Mouse (Mus musculus): ENCODE data around the gene Xlr3b. TPM values are rescaled to one million over a fixed set of nuclear protein-coding genes. Genes with fewer than 3 reads are reported as not detected.
"Not testable (repeated sequence)": the region's sequence is repeated elsewhere in the genome, so short reads cannot be mapped to it uniquely, and the experiment has no call there.

Xlr3b gene
- polyA plus RNA-seq (2015; fragmentation: Nextera tagmentation; extraction: Ambion mirVana), result 10.7 and 11.3 TPM in 2 replicates

GRCm38 (mm10) chrX:73191934-73192333 lies at the start of gene Xlr3b:
TSS of gene Xlr3b (plus strand) at chrX:73192207.
- not testable (repeated sequence) for H3K4me1 ChIP-seq; H3K9ac ChIP-seq; H3K27ac ChIP-seq; H3K4me3 ChIP-seq; H3K27me3 ChIP-seq; H3K4me2 ChIP-seq; ATAC-seq (ENCODE audit: insufficient number of reproducible peaks, insufficient read depth, low FRiP score, low TSS enrichment, low read depth); H3K9me3 ChIP-seq; H3K36me3 ChIP-seq
- 85% methylated on average over 9 of the region's 12 CpGs for WGBS

GRCm38 (mm10) chrX:73143218-73143618 lies 48.8 kb upstream of the Xlr3b start:
- not testable (repeated sequence) for H3K9ac ChIP-seq; H3K4me3 ChIP-seq; ATAC-seq (ENCODE audit: insufficient number of reproducible peaks, insufficient read depth, low FRiP score, low TSS enrichment, low read depth); H3K27ac ChIP-seq; H3K4me2 ChIP-seq; H3K4me1 ChIP-seq; H3K27me3 ChIP-seq; H3K9me3 ChIP-seq; H3K36me3 ChIP-seq
- WGBS, result no CpG with 5 or more reads among the region's 7 CpGs

- H3K27me3 ChIP-seq; H3K4me2 ChIP-seq; H3K4me1 ChIP-seq; H3K36me3 ChIP-seq; H3K27ac ChIP-seq; H3K9ac ChIP-seq; H3K9me3 ChIP-seq; H3K4me3 ChIP-seq; ATAC-seq (ENCODE audit: insufficient number of reproducible peaks, insufficient read depth, low FRiP score, low TSS enrichment, low read depth): not testable (repeated sequence)
- no CpG with 5 or more reads among the region's 20 CpGs for WGBS
Observed at GRCm38 (mm10) chrX:73148496-73148895, 43.5 kb upstream of the Xlr3b start, which contains the start of gene Xlr5b. TSS of gene Xlr5b (plus strand) at chrX:73148796.

GRCm38 (mm10) chrX:73149350-73149749 lies 42.7 kb upstream of the Xlr3b start, which contains the start of gene DXBay18:
TSS of gene DXBay18 (minus strand) at chrX:73149450.
- not testable (repeated sequence) for H3K36me3 ChIP-seq; H3K27me3 ChIP-seq; H3K4me3 ChIP-seq; H3K4me1 ChIP-seq; H3K4me2 ChIP-seq; H3K9me3 ChIP-seq; H3K27ac ChIP-seq; H3K9ac ChIP-seq; ATAC-seq (ENCODE audit: insufficient number of reproducible peaks, insufficient read depth, low FRiP score, low TSS enrichment, low read depth)
- WGBS, result no CpG with 5 or more reads among the region's 7 CpGs

GRCm38 (mm10) chrX:73176889-73177288 lies 15.1 kb upstream of the Xlr3b start, which contains the start of gene Spin2d:
TSS of gene Spin2d (minus strand) at chrX:73176989.
- ATAC-seq (ENCODE audit: insufficient number of reproducible peaks, insufficient read depth, low FRiP score, low TSS enrichment, low read depth); H3K4me3 ChIP-seq; H3K4me2 ChIP-seq; H3K9me3 ChIP-seq; H3K36me3 ChIP-seq; H3K9ac ChIP-seq; H3K4me1 ChIP-seq; H3K27ac ChIP-seq; H3K27me3 ChIP-seq: not testable (repeated sequence)
- 81% methylated on average over 6 of the region's 15 CpGs for WGBS

- H3K9ac ChIP-seq; H3K9me3 ChIP-seq; ATAC-seq (ENCODE audit: insufficient number of reproducible peaks, insufficient read depth, low FRiP score, low TSS enrichment, low read depth); H3K4me3 ChIP-seq; H3K4me1 ChIP-seq; H3K36me3 ChIP-seq; H3K27me3 ChIP-seq; H3K4me2 ChIP-seq; H3K27ac ChIP-seq: not testable (repeated sequence)
- WGBS, result 75% methylated on average over 18 of the region's 19 CpGs
Observed at GRCm38 (mm10) chrX:73213819-73214564, 22.0 kb downstream of the Xlr3b start, which contains the start of gene Xlr4b. TSS of gene Xlr4b (plus strand) at chrX:73214333.

GRCm38 (mm10) chrX:73225365-73225764 lies 33.4 kb downstream of the Xlr3b start:
- H3K9ac ChIP-seq, result no peak overlapping the region
- no peaks in the 10 kb centered on the region for H3K9me3 ChIP-seq
- H3K27me3 ChIP-seq, result peaks cover 15% of the 10 kb centered on the region
- WGBS, result 60% methylated on average over 1 of the region's 1 CpGs
- no peak overlapping the region for H3K27ac ChIP-seq
- H3K4me2 ChIP-seq, result no peak overlapping the region
- no peak overlapping the region for H3K4me3 ChIP-seq
- no peaks in the 10 kb centered on the region for H3K4me1 ChIP-seq
- H3K36me3 ChIP-seq, result no peaks in the 10 kb centered on the region
- no peak for ATAC-seq (ENCODE audit: insufficient number of reproducible peaks, insufficient read depth, low FRiP score, low TSS enrichment, low read depth)

GRCm38 (mm10) chrX:73227914-73228605 lies 36.1 kb downstream of the Xlr3b start, which contains the start of gene F8a:
TSS of gene F8a (plus strand) at chrX:73228291.
- peak within 1 kb of the TSS; percentile 80 for H3K4me2 ChIP-seq
- peak within 1 kb of the TSS; percentile 74 for H3K9ac ChIP-seq
- WGBS, result 22% methylated on average over 39 of the region's 39 CpGs
- no peaks in the 10 kb centered on the region for H3K36me3 ChIP-seq
- H3K27ac ChIP-seq, result peak within 1 kb of the TSS; percentile 82
- peaks cover 15% of the 10 kb centered on the region for H3K27me3 ChIP-seq
- H3K4me3 ChIP-seq, result peak within 1 kb of the TSS; percentile 57
- peak; percentile 91 for ATAC-seq (ENCODE audit: insufficient number of reproducible peaks, insufficient read depth, low FRiP score, low TSS enrichment, low read depth)
- H3K4me1 ChIP-seq, result no peaks in the 10 kb centered on the region
- H3K9me3 ChIP-seq, result no peaks in the 10 kb centered on the region

GRCm38 (mm10) chrX:73228606-73229214 lies 36.7 kb downstream of the Xlr3b start:
- ATAC-seq (ENCODE audit: insufficient number of reproducible peaks, insufficient read depth, low FRiP score, low TSS enrichment, low read depth), result peak; percentile 56
- WGBS, result 25% methylated on average over 48 of the region's 51 CpGs

GRCm38 (mm10) chrX:73229288-73229687 lies 37.3 kb downstream of the Xlr3b start:
- no peak overlapping the region for H3K27ac ChIP-seq
- H3K4me1 ChIP-seq, result no peaks in the 10 kb centered on the region
- peak overlapping the region; percentile 80 for H3K4me2 ChIP-seq
- ATAC-seq (ENCODE audit: insufficient number of reproducible peaks, insufficient read depth, low FRiP score, low TSS enrichment, low read depth), result no peak
- H3K9ac ChIP-seq, result peak overlapping the region; percentile 74; the same call in 1 of the 2 replicates
- WGBS, result 36% methylated on average over 3 of the region's 3 CpGs
- peak overlapping the region; percentile 57 for H3K4me3 ChIP-seq
- peaks cover 15% of the 10 kb centered on the region for H3K27me3 ChIP-seq
- no peaks in the 10 kb centered on the region for H3K36me3 ChIP-seq
- no peaks in the 10 kb centered on the region for H3K9me3 ChIP-seq

More at GRCm38 (mm10) chrX:73228606-73229214, 36.7 kb downstream of the Xlr3b start:
- no peaks in the 10 kb centered on the region for H3K9me3 ChIP-seq
- no peaks in the 10 kb centered on the region for H3K36me3 ChIP-seq
- H3K27me3 ChIP-seq, result peaks cover 15% of the 10 kb centered on the region
- peak overlapping the region; percentile 57 for H3K4me3 ChIP-seq
- peak overlapping the region; percentile 74 for H3K9ac ChIP-seq
- H3K4me2 ChIP-seq, result peak overlapping the region; percentile 80
- peak overlapping the region; percentile 82 for H3K27ac ChIP-seq
- no peaks in the 10 kb centered on the region for H3K4me1 ChIP-seq

- not testable (repeated sequence) for H3K36me3 ChIP-seq; ATAC-seq (ENCODE audit: insufficient number of reproducible peaks, insufficient read depth, low FRiP score, low TSS enrichment, low read depth); H3K4me1 ChIP-seq; H3K27me3 ChIP-seq; H3K27ac ChIP-seq; H3K9me3 ChIP-seq; H3K4me2 ChIP-seq; H3K9ac ChIP-seq; H3K4me3 ChIP-seq
- 86% methylated on average over 14 of the region's 14 CpGs for WGBS
Observed at GRCm38 (mm10) chrX:73242821-73243325, 50.9 kb downstream of the Xlr3b start, which contains the start of gene Xlr4c. TSS of gene Xlr4c (minus strand) at chrX:73243130.

Measured in embryonic facial prominence, embryonic 13.5 days (tissue).